Mouse (Mus musculus): ENCODE measurements around the gene Lrpprc.
"Not testable (repeated sequence)": the region's sequence is repeated elsewhere in the genome, so short reads cannot be mapped to it uniquely, and the experiment has no call there.

Gene Lrpprc

GRCm38 (mm10) chr17:84790447-84791098 lies at the start of gene Lrpprc:
TSS of gene Lrpprc (minus strand) at chr17:84790789.
- DNase-seq: peak; percentile 93

GRCm38 (mm10) chr17:84837780-84838179 lies 47.2 kb upstream of the Lrpprc start:
- peak; percentile 54 for DNase-seq

- no peak for DNase-seq
These were observed 44.7 kb upstream of the Lrpprc start for GRCm38 (mm10) chr17:84835249-84835648.

GRCm38 (mm10) chr17:84832346-84832745 lies 41.8 kb upstream of the Lrpprc start:
- DNase-seq: no peak

- no peak for DNase-seq
These were observed 37.7 kb upstream of the Lrpprc start for GRCm38 (mm10) chr17:84828301-84828700.

- DNase-seq: no peak
These were observed 30.0 kb upstream of the Lrpprc start for GRCm38 (mm10) chr17:84820603-84821002.

- DNase-seq: no peak
These were observed 27.8 kb upstream of the Lrpprc start for GRCm38 (mm10) chr17:84818390-84818789.

- no peak for DNase-seq
These were observed 25.4 kb upstream of the Lrpprc start for GRCm38 (mm10) chr17:84816014-84816461.

GRCm38 (mm10) chr17:84814905-84815304 lies 24.3 kb upstream of the Lrpprc start:
- no peak for DNase-seq

GRCm38 (mm10) chr17:84814192-84814591 lies 23.6 kb upstream of the Lrpprc start:
- DNase-seq: not testable (repeated sequence)

GRCm38 (mm10) chr17:84792006-84792405 lies 1.4 kb upstream of the Lrpprc start:
- no peak for DNase-seq

- no peak for DNase-seq
These were observed 567 bp upstream of the Lrpprc start for GRCm38 (mm10) chr17:84791156-84791555.

- DNase-seq: no peak
These were observed 546 bp downstream of the Lrpprc start for GRCm38 (mm10) chr17:84790043-84790442.

- peak; percentile 33 for DNase-seq
These were observed 2.0 kb downstream of the Lrpprc start for GRCm38 (mm10) chr17:84788376-84789125.

- DNase-seq: no peak
These were observed 3.1 kb downstream of the Lrpprc start for GRCm38 (mm10) chr17:84787477-84787876.

- DNase-seq: no peak
These were observed 3.7 kb downstream of the Lrpprc start for GRCm38 (mm10) chr17:84786911-84787310.

GRCm38 (mm10) chr17:84785176-84785575 lies 5.4 kb downstream of the Lrpprc start:
- no peak for DNase-seq

GRCm38 (mm10) chr17:84783491-84783890 lies 7.1 kb downstream of the Lrpprc start:
- no peak for DNase-seq

GRCm38 (mm10) chr17:84780321-84780720 lies 10.3 kb downstream of the Lrpprc start:
- DNase-seq: no peak

GRCm38 (mm10) chr17:84778477-84778978 lies 12.1 kb downstream of the Lrpprc start:
- no peak for DNase-seq

GRCm38 (mm10) chr17:84776362-84777000 lies 14.1 kb downstream of the Lrpprc start:
- no peak for DNase-seq

- no peak for DNase-seq
These were observed 15.3 kb downstream of the Lrpprc start for GRCm38 (mm10) chr17:84775291-84775690.

GRCm38 (mm10) chr17:84771882-84772281 lies 18.7 kb downstream of the Lrpprc start:
- peak; percentile 22 for DNase-seq

- DNase-seq: no peak
These were observed 31.6 kb downstream of the Lrpprc start for GRCm38 (mm10) chr17:84758971-84759370.
